Mouse (Mus musculus): ENCODE data around the gene Vps41.

The Vps41 gene

GRCm38 (mm10) chr13:18717185-18717584 lies at the start of gene Vps41:
Gene Vps41, plus strand, starts transcription at chr13:18717286.
- peak; percentile 84 to 86 for DNase-seq (ENCODE audit: low spot score in 2 of 2)

- DNase-seq (ENCODE audit: low spot score in 2 of 2): peak; percentile 61 to 80
Observed at GRCm38 (mm10) chr13:18698518-18699065, 18.5 kb upstream of the Vps41 start.

DNA sequence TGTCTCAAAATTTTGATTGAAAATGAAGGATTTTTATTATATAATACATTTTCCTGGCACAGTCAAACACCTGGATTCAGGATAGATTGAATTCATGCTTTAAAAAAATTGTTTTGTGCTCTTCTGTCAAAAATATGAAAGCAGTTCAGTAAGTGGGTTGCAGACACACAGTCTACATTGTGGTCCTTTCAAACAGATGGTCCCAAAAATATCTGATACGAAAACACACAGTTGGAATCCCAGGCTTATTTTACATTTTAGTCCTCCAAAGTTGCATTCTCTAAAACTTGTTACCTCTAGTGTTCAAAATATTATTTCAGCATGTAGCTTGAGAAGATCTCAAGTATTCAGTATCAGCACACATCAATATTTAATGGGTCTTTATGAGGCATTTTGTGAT lies 5.4 kb upstream of the Vps41 start:
- no peak for DNase-seq (ENCODE audit: low spot score in 2 of 2)

DNA sequence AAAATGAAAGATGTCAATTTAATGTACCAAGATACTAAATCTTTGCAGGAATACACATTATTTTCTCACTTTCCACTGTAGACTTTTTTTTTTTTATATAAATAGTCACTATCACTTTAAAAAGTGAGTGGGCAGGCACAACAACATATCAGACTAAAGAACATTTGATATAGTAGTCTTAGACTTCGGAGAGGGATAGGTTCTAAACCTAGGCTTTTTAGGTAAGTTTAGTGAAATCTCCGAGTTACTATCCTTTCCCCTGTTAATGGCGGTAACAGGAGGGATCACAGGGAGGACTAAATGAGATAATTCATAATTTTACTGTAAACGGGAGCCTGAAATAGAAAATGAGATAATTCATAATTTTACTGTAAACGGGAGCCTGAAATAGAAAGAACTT lies 379 bp upstream of the Vps41 start:
- DNase-seq (ENCODE audit: low spot score in 2 of 2): no peak

DNA sequence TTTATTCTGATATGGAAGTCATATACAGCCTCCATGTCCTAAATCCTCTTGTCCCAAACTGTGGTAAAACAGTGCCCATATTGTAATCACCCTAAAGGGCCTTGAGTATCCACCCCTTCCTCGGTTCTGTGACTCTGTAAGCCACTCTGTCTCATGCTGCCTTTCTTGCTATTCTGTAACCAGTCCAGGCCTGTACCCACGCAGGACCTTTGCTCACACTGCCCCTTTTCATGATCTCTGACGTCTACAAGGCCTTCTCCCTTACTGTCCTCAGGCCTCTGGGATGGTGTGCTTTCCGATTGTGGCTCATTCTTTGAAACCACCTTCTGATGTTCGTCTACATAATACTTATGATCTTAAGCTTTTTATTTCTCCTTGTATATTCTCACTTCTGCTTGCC lies 1.4 kb downstream of the Vps41 start:
- no peak for DNase-seq (ENCODE audit: low spot score in 2 of 2)

GRCm38 (mm10) chr13:18730666-18731065 lies 13.6 kb downstream of the Vps41 start:
- DNase-seq (ENCODE audit: low spot score in 2 of 2): no peak

DNA sequence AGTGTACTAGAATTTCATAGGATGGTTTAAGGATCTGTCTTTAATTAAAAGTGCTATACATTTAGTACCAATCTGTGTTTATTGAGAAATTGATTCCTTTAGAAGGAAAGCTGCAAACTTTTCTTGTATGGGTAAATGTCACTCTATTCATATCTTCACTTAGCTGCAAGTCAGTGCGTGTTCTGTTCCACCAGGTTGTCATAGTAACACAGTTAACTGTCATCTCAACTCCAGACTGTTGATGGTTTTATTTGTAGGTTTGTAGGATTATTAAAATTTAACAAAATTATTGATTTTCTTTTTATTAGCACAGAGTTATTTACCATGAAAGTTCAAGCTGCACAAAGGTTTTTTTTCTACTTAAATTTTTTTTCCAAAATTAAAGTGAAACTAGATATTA lies 19.5 kb downstream of the Vps41 start:
- DNase-seq (ENCODE audit: low spot score in 2 of 2): no peak

DNA sequence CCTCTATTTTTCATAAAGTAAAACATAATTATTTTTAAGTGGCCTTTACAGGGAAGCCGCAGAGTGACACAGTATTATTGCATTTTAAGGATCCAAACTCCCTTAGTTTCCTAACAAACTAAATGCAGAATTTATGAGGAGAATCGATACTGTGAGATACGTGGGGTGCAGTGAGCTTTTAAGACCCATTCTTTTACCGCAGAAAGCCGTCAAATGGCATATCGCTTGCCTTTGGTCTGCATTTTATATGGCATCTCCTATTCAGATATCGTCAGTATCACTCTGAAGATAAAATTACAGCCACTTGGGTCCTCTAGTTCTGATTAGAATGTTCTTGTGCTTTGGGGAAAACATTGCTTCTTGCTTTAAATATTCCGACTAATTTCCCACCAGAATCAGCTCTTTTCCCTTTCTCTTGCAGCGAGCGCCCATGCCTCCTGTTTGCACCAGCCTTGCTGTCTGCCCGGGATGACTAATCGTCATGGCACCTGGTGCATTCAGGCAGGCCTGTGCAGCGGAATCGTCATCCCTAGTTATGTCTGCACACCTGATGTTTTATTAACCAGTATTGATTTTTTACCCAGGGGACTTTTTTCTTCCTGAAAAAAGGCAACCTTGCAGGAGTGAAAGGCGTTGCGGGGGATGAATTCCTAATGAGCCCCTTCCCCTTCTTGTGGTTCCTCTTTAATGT lies 26.6 kb downstream of the Vps41 start:
- peak; percentile 66 to 68 for DNase-seq (ENCODE audit: low spot score in 2 of 2)

DNA sequence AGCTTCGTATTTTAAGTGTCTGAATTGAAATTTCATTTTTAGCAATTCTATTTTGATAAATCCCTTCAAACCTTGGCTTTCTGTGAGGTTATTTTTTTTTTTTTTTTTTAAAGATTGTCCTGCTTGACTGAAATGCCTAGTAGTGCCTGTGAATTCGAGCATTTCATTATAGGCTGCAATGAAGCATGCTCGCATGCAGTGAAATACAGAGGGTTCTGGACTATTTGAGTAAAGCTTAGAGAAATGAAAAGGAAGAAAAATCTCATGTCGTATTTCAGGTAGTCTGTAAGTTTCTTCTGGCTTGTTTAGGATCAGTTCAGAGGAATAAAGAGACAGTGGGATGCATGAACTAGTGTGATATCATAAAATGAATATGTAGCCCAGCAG lies 27.2 kb downstream of the Vps41 start:
- DNase-seq (ENCODE audit: low spot score in 2 of 2): no peak

GRCm38 (mm10) chr13:18757958-18758357 lies 40.9 kb downstream of the Vps41 start:
- DNase-seq (ENCODE audit: low spot score in 2 of 2): no peak

GRCm38 (mm10) chr13:18759361-18760056 lies 42.4 kb downstream of the Vps41 start:
- DNase-seq (ENCODE audit: low spot score in 2 of 2): no peak

GRCm38 (mm10) chr13:18761452-18761851 lies 44.4 kb downstream of the Vps41 start:
- no peak for DNase-seq (ENCODE audit: low spot score in 2 of 2)

DNA sequence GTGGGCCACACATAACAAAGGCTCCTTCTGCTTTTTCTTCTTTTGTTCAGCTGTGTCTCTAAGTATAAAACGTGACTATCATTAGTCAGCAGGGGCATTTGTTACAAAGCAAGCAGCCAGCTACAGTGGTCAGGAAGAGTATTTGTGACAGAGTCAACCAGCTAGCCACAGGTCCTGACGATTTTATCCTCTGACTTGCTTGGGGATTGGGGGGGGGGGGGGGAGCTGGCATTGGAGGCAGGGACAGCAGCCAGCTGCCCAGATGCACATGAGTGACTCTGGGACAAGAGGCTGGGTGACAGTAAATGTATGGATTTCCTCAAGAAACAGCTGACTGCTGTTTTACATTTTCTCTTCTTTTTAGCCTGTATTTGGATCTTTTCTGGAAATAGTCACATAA lies 50.8 kb downstream of the Vps41 start:
- no peak for DNase-seq (ENCODE audit: low spot score in 2 of 2)

- DNase-seq (ENCODE audit: low spot score in 2 of 2): no peak
Observed at GRCm38 (mm10) chr13:18768495-18768894, 51.4 kb downstream of the Vps41 start.

- no peak for DNase-seq (ENCODE audit: low spot score in 2 of 2)
Observed at GRCm38 (mm10) chr13:18773437-18774198, 56.5 kb downstream of the Vps41 start.

DNA sequence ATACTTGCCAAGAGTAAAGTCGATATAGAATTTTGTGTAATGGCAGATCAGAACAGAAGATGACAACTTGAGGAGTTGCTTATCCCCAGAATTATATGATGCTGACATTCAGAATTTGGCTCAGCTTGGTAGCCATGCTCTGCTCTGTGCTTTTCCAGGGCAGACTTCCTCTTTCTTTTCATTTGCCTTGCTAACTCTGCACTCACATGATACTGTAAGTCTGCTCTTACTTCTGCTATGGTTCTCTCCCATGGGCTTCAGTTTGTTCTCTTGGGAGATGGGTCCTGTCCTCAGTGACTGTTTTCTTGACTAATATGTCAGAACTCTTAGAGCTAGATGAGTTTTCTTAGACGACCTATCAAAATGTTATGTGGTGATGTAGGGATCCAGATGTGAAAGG lies 64.2 kb downstream of the Vps41 start:
- DNase-seq (ENCODE audit: low spot score in 2 of 2): no peak

DNA sequence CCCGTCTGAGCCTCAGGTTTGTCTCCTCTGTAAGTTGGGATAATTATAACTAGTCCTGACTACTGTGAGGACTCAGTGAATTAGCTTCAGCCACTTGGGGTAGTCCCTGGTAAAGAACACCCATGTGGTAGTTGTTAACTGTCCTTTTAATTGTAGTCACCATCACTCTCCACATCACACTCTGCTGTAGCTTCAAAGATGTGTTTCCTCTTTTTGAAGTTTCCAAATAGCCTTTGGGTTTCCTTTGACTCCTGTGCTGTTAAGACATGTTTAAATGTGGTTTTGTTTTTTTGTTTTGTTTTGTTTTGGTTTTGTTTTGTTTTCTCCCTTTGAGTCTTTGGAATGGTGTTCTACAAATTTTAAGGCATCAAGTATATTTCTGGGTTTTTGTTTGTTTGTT lies 68.6 kb downstream of the Vps41 start:
- no peak for DNase-seq (ENCODE audit: low spot score in 2 of 2)

- DNase-seq (ENCODE audit: low spot score in 2 of 2): no peak
Observed at GRCm38 (mm10) chr13:18788040-18788439, 71.0 kb downstream of the Vps41 start.

DNA sequence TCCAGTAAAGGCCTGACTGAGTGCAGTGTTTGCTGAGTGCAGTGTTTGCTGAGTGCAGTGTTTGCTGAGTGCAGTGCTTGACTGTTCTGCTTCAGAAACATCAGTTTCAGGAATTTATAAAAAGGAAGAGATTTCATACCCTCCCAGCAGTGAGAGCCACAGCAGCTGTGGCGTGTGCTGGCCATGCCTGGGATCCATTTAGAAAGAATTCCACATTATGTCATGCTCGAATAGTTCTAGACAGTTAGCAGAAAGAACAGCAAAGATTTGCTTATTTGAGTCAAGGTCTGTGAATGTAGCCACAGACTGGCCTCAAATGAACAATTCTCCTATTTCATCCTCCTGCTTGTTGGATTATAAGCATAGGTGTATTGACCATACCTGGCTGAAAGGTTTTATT lies 71.6 kb downstream of the Vps41 start:
- DNase-seq (ENCODE audit: low spot score in 2 of 2): no peak

DNA sequence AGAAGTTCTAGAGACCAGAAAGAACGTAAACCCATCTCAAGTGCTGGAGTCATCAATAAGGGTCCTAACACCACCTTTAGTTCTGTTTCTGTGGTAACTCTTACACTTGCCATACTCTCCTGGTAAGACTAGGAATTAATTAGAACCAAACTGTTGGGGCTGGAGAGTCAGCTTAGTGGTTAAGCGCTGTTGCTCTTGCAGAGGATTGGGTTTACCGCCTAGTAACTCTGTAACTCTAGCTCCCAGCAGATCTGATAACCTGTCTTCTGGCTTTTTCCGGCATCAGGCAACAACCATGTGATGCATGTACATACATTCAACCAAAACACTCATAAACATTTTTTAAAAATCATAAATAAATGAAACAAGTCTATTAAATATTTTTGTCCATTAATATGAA lies 72.6 kb downstream of the Vps41 start:
- DNase-seq (ENCODE audit: low spot score in 2 of 2): no peak

DNA sequence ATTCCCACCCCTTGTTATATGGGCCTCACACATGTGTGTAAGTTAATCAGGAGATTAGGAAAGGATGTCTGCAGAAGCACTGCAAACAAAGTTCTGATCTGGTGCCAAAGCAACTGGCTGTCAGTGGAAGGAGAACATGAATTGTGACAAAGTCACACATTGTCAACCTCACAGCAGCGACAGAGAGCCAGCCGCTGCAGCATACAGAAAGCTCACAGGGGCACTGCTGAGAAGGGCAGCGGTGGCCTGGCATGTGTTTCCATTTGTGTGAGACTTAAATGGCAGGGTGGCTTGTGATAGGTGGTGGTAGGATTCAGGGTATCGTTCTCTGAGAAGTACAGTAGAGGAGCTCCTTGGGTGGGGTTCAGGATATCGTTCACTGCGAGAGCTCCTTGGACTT lies 73.0 kb downstream of the Vps41 start:
- DNase-seq (ENCODE audit: low spot score in 2 of 2): no peak

DNA sequence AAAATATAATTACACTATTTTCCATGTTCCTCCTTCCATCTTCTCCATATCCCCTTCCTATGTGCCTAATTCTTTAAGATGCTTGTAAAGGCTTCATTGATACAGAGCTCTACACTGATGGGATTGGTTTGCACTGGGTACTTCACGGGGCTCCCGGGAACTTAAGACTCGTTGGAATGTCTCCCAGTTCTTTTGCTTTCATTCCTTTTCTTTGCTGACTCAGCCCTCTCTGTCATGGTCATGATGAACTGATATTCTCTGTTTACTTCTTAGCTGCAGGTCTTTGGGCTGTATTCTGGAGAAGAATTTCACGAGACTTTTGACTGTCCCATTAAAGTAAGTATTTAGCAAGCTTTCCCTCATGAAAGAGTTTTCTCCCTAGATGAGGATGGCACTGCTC lies 74.2 kb downstream of the Vps41 start:
- no peak for DNase-seq (ENCODE audit: low spot score in 2 of 2)

DNA sequence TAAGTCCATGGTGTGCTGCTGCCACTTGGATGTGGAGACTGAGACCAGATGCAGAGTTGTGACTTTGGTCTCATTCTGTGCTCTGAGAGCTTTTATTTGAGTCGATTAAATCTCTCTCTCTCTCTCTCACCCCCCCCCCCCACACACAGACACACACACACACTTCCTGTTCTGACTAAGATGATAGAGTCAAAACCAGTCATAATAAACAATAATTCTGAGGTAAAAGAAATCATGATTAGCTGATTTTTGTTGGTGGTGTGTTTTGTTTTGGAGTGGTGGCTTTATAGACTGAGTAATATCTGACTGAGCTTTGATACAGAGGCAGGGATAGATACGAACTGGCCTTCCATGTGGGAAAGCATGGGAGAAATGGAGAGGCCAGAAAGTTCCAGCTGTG lies 74.6 kb downstream of the Vps41 start:
- DNase-seq (ENCODE audit: low spot score in 2 of 2): no peak
